Mouse (Mus musculus): ENCODE measurements around the gene Coq8a.
A peak's percentile ranks its signal among the peaks of the same experiment; 100 is the strongest.

Coq8a gene

DNA sequence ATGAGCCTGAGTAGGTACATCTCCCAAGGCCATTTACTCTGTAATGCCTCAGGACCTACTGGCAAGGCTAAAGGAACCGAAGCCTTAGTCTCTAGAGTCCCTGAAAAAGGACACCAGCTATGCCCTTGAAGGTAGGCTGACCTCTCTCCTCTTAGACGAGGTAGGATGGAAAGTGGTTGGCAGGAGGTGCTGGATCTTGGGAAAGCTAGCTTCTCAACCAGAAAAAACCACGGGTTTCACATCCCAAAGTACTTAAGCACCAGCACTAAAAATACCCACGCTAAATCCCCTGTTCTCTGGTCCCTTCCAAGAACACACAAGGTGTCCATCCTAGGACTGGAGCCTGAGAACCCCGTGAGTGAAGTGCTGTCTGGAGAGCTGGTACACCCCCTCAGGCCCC is 26.4 kb downstream of the Coq8a start:
- no peak for DNase-seq

DNA sequence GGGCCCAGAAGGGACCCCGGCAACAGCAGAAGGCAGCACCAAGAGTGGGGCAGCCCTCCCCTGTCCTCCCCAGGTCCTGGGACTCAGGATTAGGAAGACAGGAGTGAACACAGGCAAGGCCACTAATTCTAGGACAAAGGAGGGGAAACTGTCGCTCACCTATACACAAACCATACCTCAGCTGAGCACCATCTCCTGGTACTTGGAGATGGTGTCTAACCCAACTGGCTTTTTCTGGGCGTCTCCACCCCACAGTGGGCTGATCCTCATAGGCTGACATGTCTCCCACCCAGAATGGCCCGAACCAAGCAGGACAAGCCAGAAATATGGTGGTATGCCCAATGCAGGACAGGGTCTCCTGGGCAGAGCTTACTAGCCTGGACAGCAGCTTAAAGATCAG is 26.8 kb downstream of the Coq8a start:
- DNase-seq: no peak

DNA sequence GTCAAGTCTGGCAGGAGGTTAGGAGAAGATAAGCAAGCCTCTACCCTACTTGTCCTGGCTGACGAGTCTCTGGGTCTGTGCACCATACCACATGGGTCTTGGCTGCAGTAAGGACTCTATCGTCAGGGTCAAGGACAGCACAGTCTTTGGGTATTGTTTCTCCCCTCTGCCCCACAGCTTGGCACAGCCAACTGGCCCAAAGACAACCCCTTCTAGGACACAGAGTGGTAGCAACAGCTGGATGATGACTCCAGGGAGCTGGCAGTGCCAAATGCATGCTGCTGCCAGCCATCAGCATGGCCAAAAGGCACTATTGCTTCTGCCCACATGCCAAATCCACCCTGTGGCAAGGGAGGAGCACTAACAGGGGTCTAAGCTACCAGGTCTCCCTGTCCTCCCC is 27.5 kb downstream of the Coq8a start:
- DNase-seq: no peak

DNA sequence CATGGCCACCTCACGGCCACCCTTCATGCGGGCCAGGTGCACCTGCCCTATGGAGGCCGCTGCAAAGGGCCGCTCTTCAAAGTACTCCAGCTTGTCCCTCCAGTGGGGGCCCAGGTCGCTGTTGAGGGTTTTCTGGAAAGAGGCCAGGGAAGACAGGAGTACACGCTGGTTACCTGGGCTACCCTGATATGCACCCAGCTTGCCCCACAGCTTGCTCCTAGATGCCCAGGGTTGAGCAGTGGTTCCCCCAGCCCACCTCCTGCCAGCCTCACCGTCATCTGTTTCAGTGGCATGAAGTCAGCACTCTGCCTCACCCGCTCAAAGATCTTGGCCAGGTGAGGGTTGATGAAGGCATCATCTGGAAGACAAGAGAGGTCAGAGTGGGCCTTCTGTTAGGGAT is 29.3 kb downstream of the Coq8a start:
- DNase-seq: no peak

DNA sequence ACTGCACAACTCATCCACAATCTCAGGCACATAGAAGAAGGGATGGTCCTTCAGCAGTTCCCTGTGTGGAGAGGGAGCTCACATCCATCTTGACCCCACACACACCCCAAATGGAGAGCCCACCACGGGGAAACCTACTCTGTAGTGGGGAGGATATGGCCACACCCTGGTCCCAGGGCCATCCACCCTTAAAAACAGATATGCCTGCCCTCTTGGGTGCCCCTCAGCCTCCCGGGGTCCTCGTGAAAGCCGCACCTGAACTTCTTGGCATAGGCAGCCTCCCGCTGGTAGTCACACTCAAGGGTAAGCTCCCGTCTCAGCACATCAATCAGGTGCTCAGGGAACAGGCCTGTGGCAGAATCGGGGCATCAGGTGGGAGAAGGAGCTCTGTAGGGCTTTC is 30.2 kb downstream of the Coq8a start:
- no peak for DNase-seq

DNA sequence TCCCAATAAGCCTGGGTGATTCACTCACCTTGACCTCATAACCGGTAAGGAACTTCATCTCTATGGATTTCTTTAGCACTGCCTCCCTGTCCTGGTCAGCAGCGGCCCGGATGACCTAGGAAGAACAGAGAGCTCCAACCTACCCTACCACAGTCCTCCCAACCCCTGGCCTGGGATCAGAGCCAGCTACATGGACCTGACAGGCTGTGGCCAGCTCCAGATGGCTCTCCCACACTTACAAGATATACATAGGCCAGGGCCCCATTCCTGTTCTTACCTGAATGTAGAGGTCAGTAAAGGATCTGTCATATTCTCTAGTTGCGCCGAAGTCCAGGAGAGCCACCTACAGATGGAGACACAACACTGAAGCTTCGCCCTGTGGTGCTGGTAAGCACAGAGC is 31.1 kb downstream of the Coq8a start:
- no peak for DNase-seq

DNA sequence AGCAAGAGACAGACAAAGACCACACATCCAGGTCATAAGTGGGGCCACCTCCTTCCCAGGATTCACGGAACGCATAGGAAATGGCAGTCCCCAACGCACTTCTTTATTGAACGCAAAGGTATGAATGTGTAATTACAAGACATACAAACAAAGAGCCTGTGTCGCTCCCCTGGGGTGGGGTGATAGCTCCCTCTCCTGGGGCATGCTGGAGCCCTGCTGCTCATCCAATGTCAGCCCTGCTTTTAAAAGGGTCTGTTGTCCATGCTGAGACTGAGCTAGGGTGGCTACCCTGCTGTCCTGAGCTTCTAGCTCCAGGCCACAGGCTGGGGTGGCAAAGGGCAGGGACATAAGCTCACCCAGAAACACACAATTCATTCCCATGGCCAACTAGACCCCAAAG is 32.9 kb downstream of the Coq8a start:
- no peak for DNase-seq

DNA sequence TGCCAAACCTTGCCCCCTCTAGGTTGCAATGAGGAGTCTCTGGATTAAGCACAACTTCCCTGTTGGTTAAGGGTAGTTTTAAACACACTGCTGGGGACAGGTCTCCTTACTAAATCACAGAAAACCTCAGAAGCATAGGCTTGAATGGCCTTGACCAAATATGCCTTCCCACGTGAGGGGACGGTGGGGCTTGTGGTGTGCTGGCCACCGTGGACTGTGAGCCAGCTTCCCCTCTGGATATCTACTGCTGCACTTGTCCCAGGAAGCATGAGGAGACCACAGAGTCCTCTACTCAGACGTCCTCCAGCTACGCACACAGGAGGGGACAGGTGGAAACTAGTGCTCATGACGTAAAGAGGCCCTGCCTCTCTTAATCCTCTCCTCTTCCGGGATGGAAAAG is 36.4 kb downstream of the Coq8a start:
- DNase-seq: no peak

DNA sequence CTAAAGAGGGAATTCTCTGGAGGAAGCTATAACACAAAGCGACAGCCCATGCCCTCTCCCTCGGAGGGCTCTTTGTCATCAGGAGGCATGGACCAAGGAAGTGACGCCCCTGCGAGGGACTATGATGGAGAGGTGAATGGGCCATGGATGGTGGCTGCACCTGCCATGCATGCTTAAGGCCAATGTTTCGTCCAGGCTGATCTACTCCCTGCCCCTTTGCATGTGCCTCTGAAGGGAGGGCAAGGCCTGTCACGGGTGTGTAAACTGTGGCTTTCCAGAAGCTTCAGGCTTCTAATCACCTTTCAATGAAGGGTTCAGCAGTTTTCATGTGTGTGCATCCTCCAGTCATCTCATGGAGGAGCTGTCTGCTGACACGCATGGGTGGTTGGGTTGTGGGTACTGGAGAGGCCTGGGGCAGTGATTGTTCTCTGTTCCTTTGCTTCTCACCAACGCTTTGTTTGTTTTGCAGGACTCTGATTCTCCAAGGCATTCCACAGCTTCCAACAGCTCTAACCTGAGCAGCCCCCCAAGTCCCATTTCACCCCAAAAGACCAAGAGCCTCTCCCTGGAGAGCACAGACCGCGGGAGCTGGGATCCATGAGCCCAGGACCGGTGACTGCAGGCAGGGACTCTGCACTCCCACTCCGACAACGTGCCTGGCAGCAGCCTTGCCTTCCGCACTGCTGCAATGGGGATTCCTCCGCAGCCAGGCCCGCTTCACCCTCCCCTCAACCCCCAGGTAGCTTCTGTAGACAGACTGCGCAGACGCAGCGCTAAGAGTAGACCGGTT is 37.6 kb downstream of the Coq8a start:
- no peak for DNase-seq

DNA sequence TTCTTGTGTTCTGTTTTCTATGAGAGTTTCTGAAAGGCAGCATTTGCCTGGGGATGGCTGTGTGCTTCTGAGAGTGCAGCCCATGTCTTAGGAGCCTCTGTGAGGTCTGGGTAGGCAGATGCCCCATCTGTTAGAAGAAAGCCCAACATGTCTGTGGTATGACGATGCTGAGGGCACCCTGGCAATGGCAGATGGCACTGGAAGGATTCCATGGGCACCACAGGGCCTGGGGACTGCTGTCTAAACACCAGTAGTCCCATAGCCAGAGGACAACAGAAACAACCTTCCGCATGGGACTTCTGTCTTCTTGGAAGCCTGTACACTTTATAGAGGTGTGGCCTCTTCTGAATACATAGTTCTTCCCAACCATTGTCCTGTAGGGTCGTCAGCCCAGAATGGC is 38.2 kb downstream of the Coq8a start:
- DNase-seq: no peak

DNA sequence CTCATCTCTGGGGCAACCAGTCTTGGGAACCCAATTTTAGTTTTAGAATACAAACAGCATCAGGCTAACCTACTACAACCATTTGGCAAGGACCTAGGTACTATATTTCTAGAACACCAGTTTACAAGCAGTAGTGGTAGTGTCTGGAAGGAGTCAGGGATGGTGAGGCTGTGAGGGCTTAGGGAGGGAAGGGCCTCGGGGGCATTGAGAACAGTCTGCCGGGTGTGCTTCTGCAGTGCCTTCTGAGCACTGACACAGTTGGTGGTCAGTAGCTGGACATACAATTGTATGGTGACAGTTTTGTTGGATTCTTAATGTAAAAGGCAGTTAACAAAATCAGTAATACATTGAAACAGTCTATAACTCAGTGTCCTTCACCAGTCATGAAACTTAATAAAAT is 38.9 kb downstream of the Coq8a start:
- DNase-seq: no peak

DNA sequence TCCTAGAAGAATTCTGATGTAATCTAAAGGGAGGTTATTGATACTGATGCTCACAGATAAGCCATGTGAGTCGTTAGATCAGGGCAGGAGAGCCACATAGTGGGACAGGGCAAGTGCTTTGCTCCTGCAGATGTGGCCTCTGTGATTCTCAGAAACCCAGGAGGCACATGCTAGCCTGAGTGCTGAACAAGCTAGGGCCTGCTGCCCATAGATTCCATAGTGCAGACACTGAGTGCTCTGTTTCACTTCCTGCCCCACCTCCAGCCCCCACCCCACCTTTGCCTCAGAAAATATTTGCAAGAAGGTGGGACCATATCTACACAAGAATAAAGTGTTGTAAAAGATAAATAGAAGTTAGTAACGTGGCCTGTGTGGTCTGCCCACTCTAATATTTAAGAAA is 40.8 kb downstream of the Coq8a start:
- no peak for DNase-seq

DNA sequence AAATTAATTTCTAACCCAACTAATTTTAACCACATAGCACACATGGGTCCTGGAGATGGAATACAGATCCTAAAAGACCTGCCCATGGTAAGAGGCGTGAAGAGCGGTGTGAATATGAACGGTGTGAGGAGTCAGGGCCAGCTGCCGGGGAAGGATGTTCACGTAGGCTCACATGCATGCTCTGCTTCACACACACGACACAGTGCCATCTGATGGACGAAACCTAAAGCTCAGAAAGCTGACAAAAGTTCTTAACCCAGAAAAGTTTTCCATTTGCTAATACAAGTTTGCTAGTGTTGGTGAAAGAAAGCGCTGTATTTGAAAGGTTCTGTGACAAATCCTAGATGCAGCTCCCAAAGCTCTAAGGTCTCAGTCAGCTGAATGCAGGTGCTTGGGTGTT is 48.2 kb downstream of the Coq8a start:
- no peak for DNase-seq

DNA sequence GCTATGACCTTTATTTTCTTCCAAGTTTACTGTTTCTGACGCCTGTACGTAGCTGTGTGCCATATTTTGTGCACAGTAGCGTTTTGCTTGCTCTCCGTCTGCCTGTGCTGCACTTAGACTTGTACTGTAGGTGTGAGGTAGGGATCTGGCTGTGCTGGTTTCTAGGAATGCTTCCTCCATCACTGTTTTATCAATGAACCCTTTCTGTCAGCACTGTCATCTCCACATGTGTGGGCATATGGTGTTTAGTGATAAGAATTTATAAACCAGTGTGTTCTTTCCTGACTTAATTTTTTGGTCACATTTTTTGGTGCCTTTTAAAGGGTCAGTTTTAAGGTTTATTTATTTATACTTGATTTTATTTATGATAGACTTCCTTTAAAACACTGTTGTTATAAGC is 50.8 kb downstream of the Coq8a start:
- DNase-seq: no peak

DNA sequence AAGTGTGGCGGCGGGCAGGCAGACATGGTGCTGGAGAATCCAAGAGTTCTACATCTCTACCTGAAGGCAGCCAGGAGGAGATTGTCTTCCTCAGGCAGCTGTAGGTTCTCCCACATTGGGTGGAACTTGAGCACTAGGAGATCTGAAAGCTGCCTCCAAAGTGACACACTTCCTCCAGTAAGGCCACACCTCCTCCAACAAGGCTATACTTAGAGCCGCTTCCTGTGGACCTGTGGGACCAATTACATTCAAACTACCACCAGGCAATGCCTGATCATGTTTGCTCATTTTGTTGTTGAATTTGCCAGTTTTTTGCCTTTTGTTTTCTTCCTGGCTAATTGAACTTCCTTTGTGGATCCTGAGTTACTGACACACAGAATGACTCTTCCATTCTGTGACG is 51.4 kb downstream of the Coq8a start:
- no peak for DNase-seq

DNA sequence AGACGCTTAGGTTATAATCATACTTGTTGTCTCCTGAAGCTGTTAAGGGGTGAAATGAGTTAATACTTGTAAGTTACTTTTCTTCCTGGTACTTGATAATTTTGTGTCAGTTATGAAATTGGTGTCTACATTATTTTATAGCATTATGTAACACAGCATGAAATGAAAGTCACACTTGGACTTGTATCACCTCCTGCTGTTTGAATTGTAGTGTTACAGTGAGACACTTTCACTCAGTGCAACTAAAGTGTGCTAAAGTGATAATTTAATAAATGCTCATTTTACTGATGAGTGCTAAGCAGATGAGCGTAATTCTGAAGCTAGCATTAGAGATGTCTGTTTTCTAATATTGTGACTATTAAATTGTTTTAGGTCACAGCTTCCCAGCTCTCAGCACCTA is 58.4 kb downstream of the Coq8a start:
- no peak for DNase-seq

DNA sequence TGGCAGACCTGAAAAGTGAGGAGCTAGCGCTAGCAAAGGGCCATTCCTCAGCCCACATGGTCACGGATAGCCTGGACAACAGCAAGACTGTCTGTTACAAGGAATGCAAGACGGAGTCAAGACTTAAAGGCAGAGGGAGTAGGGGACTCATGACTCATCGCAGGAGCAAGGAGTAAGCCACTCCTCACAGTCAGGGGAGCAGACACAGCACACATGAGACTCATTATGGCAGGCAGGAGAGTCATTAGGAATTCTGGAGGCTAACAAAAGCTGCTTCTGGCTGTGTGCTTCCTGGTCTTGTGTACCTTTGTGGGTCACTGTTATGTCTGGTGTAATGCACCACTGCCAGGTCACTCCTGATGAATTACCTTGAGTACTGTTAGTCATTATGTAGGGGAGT is 60.2 kb downstream of the Coq8a start:
- DNase-seq: no peak

DNA sequence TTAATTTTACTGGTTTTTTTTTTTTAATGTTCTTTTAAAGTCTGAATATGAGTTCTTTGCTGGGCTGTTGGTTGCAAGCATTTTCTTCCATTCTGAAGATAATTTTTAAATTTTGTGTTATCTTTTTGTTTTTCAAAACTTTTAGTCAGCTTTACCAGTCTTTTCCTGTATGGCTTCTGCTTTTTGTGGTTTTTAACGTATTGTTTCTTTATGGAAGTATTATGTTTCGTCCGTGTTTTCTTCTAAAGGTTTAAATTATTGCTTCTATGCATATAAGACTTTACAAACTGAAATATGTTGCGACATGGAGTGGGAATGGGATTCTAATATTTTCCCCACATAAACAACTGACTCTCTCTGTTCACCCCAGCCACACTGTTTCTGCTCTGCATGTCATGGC is 67.2 kb downstream of the Coq8a start:
- DNase-seq: no peak

DNA sequence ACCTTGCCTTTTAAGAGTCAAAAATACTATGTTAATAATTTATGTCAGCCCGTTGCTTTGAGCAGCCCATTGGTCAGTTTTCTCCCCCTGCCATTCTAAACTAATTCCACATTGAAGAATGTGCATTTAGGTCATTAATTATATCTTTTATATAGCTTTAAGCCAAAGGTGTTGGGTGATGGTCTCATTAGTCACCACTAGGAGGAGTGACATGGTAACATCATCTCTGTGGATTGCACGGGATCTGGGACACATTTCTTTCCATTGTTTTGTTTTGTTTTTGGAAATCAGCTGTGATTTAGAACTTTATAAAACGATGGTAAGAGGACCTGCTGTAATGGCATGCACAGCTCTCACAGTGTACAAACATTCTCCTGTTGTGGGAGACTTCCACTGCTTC is 68.0 kb downstream of the Coq8a start:
- DNase-seq: no peak

DNA sequence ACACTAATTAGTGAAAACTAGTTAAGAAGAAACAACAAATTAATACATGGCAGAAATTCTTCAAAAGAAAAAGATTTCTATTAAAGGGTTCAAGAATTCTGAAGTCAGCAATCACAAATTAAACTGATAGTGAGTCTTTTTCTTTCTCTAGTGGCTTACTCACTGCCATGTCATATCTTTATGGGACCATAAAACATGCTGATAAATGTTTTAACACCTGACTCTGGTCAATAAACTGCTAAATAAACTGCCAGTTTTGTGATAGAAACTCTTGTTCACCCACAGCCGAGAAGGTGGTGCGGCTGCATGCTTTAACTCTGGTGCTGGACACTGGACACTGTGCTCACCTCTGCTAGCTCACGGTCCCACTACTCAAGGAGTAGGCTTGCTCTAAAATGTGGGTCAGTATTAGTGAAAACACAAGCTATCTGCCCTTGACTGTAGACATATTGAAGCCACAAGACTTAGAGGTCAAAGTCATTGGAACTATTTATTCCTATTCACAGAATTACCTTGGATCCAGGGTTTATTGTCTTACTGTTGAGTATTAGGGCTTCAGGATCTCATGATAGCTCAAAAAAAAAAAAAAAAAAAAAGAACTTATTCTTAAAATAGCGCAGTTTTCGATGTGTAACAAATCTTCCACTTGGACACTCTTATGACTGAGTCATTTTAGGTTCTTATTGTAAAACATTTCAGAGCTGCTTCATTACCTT is 71.2 kb downstream of the Coq8a start:
- DNase-seq: no peak

DNA sequence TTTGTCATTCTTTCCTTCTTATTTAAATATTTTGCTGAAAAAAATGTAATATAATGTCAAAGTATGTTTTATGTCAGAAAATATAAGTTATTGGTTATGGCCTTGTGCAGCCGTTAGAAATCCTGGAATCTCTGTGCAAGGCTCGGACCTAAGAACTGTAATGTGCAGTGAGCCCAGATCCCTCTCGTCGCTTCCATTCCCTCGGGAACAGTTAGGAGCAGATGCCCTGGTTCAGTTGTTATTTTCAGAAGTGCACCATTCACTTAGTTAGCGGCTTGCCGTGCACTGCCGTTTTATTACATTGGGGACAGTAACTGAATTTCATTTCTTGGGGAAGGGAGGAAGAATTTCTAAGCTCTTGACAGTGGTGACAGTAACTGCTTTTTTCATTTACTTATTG is 81.2 kb downstream of the Coq8a start:
- DNase-seq: no peak

DNA sequence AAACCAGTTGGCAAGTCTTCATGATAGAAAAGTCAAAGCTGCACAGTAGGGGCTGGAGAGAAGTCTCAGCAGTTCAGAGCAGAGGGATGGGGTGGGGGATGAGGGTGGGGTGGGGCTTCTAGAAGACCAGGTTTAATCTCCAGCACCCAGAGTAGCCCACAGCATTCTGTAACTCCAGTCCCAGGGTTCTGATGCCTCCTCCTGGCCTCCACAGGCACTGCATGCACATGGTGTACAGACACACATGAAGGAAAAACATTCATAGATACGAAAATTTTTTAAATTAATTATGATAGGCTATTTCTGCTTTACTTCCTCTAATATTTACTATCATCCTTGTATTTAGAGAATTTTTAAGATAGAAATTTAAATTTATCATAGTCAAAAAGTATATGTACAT is 82.9 kb downstream of the Coq8a start:
- DNase-seq: peak; percentile 12
